Mouse (Mus musculus) liver, adult 2 months (tissue): ENCODE measurements at regions not wholly inside any gene's neighbourhood (a gene's known extent, or its start where the extent isn't known, plus 50 kb on each side); places are given as distances from the start of the nearest gene placed in this dataset.

Experiments
- DNase-seq: peaks from one replicate; pipeline ENCODE4 v3.0.0-alpha.2; 2011; ENCODE audit warnings: low read depth, low spot score; ENCODE audit errors: extremely low read depth
- H3K27ac ChIP-seq: fragments of 200-500 bp; replicated peaks from 2 replicates; pipeline ENCODE4 v1.5.1; 2012; ENCODE audit warnings: low read depth, mild to moderate bottlenecking, control low read depth, inconsistent platforms, low read length; ENCODE audit not compliant: insufficient read depth
- H3K27me3 ChIP-seq: fragments of 200-500 bp; 2 replicates; pipeline ENCODE4 v1.6.1; 2012; ENCODE audit warnings: mild to moderate bottlenecking, moderate library complexity, low read length, inconsistent platforms; ENCODE audit not compliant: control insufficient read depth, insufficient read depth
- H3K36me3 ChIP-seq: fragments of 200-500 bp; 2 replicates; pipeline ENCODE4 v1.6.1; 2012; ENCODE audit warnings: low read length, inconsistent platforms; ENCODE audit not compliant: control insufficient read depth, insufficient read depth
- H3K4me1 ChIP-seq: fragments of 200-500 bp; 2 replicates; pipeline ENCODE4 v1.6.1; 2011; ENCODE audit warnings: low read length; ENCODE audit not compliant: control insufficient read depth, insufficient read depth
- H3K4me3 ChIP-seq: fragments of 200-500 bp; 2 replicates; pipeline ENCODE4 v1.5.1; 2011; ENCODE audit warnings: low read depth, mild to moderate bottlenecking, control low read depth, low read length, moderate library complexity; ENCODE audit not compliant: insufficient read depth
- H3K79me2 ChIP-seq: fragments of 200-500 bp; 2 replicates; pipeline ENCODE4 v1.6.1; 2012; ENCODE audit warnings: inconsistent platforms, mild to moderate bottlenecking, low read length, moderate library complexity; ENCODE audit not compliant: control insufficient read depth, insufficient read depth
- H3K9ac ChIP-seq: fragments of 200-500 bp; 2 replicates; pipeline ENCODE4 v1.6.1; 2012; ENCODE audit warnings: low read depth, mild to moderate bottlenecking, control low read depth, inconsistent platforms, low read length
- CTCF ChIP-seq: fragments of 200-500 bp; IDR thresholded peaks from 2 replicates; pipeline ENCODE4 v1.5.1; 2011; ENCODE audit warnings: low read depth, low read length, control low read depth
- POLR2A ChIP-seq: fragments of 200-500 bp; IDR thresholded peaks from 2 replicates; pipeline ENCODE4 v1.6.1; 2011; ENCODE audit warnings: low read length, control low read depth; ENCODE audit not compliant: insufficient read depth; ENCODE audit errors: extremely low read depth
- WGBS: fragments of 180-500 bp; shearing (Covaris S2); methylation state at CpG from one replicate; pipeline ENCODE4 v1.1.7; 2018; 5-methylcytosine and 5-hydroxymethylcytosine counted together

GRCm38 (mm10) chr6:100923070-100923469 is 89.6 kb downstream of the Ppp4r2 start:
- no peak for TF ChIP-seq POLR2A
- TF ChIP-seq CTCF = no peak
- Histone ChIP-seq H3K4me1 (no peaks in the 10 kb centered on the region), H3K27me3 (no peaks in the 10 kb centered on the region), H3K27ac (no peak overlapping the region), H3K4me3 (no peak overlapping the region), H3K36me3 (no peaks in the 10 kb centered on the region), H3K79me2 (no peaks in the 10 kb centered on the region), H3K9ac (no peak overlapping the region)
- no peak for DNase-seq
- WGBS = 84% methylated on average over 7 of the region's 7 CpGs

- H3K36me3 ChIP-seq = no peaks in the 10 kb centered on the region
- no peak for DNase-seq
- no peak overlapping the region for H3K9ac ChIP-seq
- TF ChIP-seq CTCF (no peak), POLR2A (no peak)
- H3K4me3 ChIP-seq = no peak overlapping the region
- H3K4me1 ChIP-seq = no peaks in the 10 kb centered on the region
- no peak overlapping the region for H3K27ac ChIP-seq
- 57% methylated on average over 4 of the region's 4 CpGs for WGBS
- H3K27me3 ChIP-seq = no peaks in the 10 kb centered on the region
- no peaks in the 10 kb centered on the region for H3K79me2 ChIP-seq
These were observed 90.3 kb downstream of the Ppp4r2 start for GRCm38 (mm10) chr6:100923686-100924085.

GRCm38 (mm10) chr6:100928791-100929758 is 95.7 kb downstream of the Ppp4r2 start:
- DNase-seq = no peak
- no peak for TF ChIP-seq POLR2A
- TF ChIP-seq CTCF = no peak
- Histone ChIP-seq H3K36me3 (no peaks in the 10 kb centered on the region), H3K27ac (no peak overlapping the region), H3K9ac (no peak overlapping the region), H3K27me3 (no peaks in the 10 kb centered on the region), H3K4me1 (no peaks in the 10 kb centered on the region), H3K4me3 (no peak overlapping the region), H3K79me2 (no peaks in the 10 kb centered on the region)
- 77% methylated on average over 16 of the region's 16 CpGs for WGBS

- no peak overlapping the region for H3K27ac ChIP-seq
- H3K4me3 ChIP-seq = no peak overlapping the region
- no peaks in the 10 kb centered on the region for H3K4me1 ChIP-seq
- TF ChIP-seq CTCF (no peak), POLR2A (no peak)
- WGBS = 56% methylated on average over 10 of the region's 10 CpGs
- H3K79me2 ChIP-seq = no peaks in the 10 kb centered on the region
- DNase-seq = no peak
- H3K36me3 ChIP-seq = no peaks in the 10 kb centered on the region
- no peaks in the 10 kb centered on the region for H3K27me3 ChIP-seq
- no peak overlapping the region for H3K9ac ChIP-seq
These were observed 96.4 kb downstream of the Ppp4r2 start for GRCm38 (mm10) chr6:100929759-100930358.

GRCm38 (mm10) chr6:100930706-100931105 is 97.3 kb downstream of the Ppp4r2 start:
- WGBS = 83% methylated on average over 6 of the region's 6 CpGs

GRCm38 (mm10) chr6:100934424-100934823 is 101.0 kb downstream of the Ppp4r2 start:
- WGBS = 86% methylated on average over 5 of the region's 5 CpGs

More at GRCm38 (mm10) chr6:100930706-100931105, 97.3 kb downstream of the Ppp4r2 start:
- Histone ChIP-seq H3K4me1 (no peaks in the 10 kb centered on the region), H3K79me2 (no peaks in the 10 kb centered on the region), H3K27me3 (no peaks in the 10 kb centered on the region), H3K4me3 (no peak overlapping the region), H3K9ac (no peak overlapping the region), H3K27ac (no peak overlapping the region), H3K36me3 (no peaks in the 10 kb centered on the region)
- TF ChIP-seq CTCF (no peak), POLR2A (no peak)
- DNase-seq = no peak

More at GRCm38 (mm10) chr6:100934424-100934823, 101.0 kb downstream of the Ppp4r2 start:
- no peak overlapping the region for H3K27ac ChIP-seq
- H3K79me2 ChIP-seq = no peaks in the 10 kb centered on the region
- DNase-seq = no peak
- no peaks in the 10 kb centered on the region for H3K36me3 ChIP-seq
- H3K4me1 ChIP-seq = no peaks in the 10 kb centered on the region
- H3K4me3 ChIP-seq = no peak overlapping the region
- TF ChIP-seq CTCF = no peak
- TF ChIP-seq POLR2A = no peak
- no peak overlapping the region for H3K9ac ChIP-seq
- H3K27me3 ChIP-seq = no peaks in the 10 kb centered on the region
